Mouse (Mus musculus): ENCODE data around the gene Micu1. TPM values are rescaled to one million over a fixed set of nuclear protein-coding genes. Genes with fewer than 3 reads are reported as not detected.

The Micu1 gene
- polyA plus RNA-seq, 1 experiment from 2014 or later, result 36.3 TPM

- Histone ChIP-seq H3K4me1 (replicated peaks) (peaks cover 22% of the 10 kb centered on the region), H3K9ac (no peak overlapping the region), H3K27me3 (no peaks in the 10 kb centered on the region), H3K4me3 (replicated peaks) (no peak overlapping the region), H3K9me3 (replicated peaks) (no peaks in the 10 kb centered on the region), H3K4me2 (no peak overlapping the region), H3K36me3 (peaks cover 30% of the 10 kb centered on the region), H3K27ac (peak overlapping the region; percentile 44)
- WGBS (ENCODE audit: insufficient replicate concordance), result 88% methylated on average over 9 of the region's 9 CpGs
- ATAC-seq (ENCODE audit: low read depth), result no peak
- no peak for DNase-seq
Observed at GRCm38 (mm10) chr10:59792575-59793176, 90.4 kb downstream of the Micu1 start.

GRCm38 (mm10) chr10:59793454-59793853, 91.2 kb downstream of the Micu1 start:
- peaks cover 30% of the 10 kb centered on the region for H3K36me3 ChIP-seq
- peak overlapping the region; percentile 38 for H3K4me2 ChIP-seq
- ATAC-seq (ENCODE audit: low read depth) (peak; percentile 98), DNase-seq (peak; percentile 38)
- WGBS (ENCODE audit: insufficient replicate concordance), result 44% methylated on average over 3 of the region's 3 CpGs
- peak overlapping the region; percentile 33; the same call in 1 of the 2 replicates for H3K9ac ChIP-seq
- peak overlapping the region; percentile 72 for H3K27ac ChIP-seq
- peaks cover 23% of the 10 kb centered on the region for H3K4me1 ChIP-seq (replicated peaks)
- no peaks in the 10 kb centered on the region for H3K27me3 ChIP-seq
- no peaks in the 10 kb centered on the region for H3K9me3 ChIP-seq (replicated peaks)
- H3K4me3 ChIP-seq (replicated peaks), result no peak overlapping the region

DNA sequence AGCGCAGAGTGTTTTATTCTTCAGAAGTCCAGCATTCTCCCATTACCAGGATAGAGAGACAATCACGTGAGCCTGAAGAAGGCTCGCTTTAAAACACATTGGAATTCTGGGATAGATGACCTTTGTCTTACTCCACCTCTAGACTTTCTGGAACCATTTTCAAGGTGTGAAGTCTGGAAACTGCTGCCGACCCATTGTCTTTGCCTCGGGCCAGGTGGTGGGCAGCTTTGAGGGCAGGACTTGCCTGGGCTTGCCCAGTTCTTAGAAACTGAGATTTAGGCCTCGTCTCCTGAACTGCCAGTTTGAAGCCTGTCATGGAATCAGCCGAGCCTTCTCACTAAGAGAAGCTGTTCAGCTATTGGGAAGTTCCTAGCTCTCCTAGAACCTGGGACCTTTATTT, 92.8 kb downstream of the Micu1 start:
- no peak overlapping the region for H3K9ac ChIP-seq
- H3K4me2 ChIP-seq, result no peak overlapping the region
- ATAC-seq (ENCODE audit: low read depth), result no peak
- no peak overlapping the region for H3K27ac ChIP-seq
- DNase-seq, result no peak
- no peak overlapping the region for H3K4me3 ChIP-seq (replicated peaks)
- H3K4me1 ChIP-seq (replicated peaks), result peaks cover 40% of the 10 kb centered on the region
- H3K27me3 ChIP-seq, result no peaks in the 10 kb centered on the region
- peaks cover 26% of the 10 kb centered on the region; the same call in 1 of the 2 replicates for H3K36me3 ChIP-seq
- no peaks in the 10 kb centered on the region for H3K9me3 ChIP-seq (replicated peaks)
- WGBS (ENCODE audit: insufficient replicate concordance), result 83% methylated on average over 7 of the region's 7 CpGs

GRCm38 (mm10) chr10:59795902-59796301, 93.6 kb downstream of the Micu1 start:
- no peaks in the 10 kb centered on the region for H3K9me3 ChIP-seq (replicated peaks)
- H3K27ac ChIP-seq, result no peak overlapping the region
- WGBS (ENCODE audit: insufficient replicate concordance), result 87% methylated on average over 4 of the region's 4 CpGs
- peaks cover 48% of the 10 kb centered on the region for H3K4me1 ChIP-seq (replicated peaks)
- DNase-seq (no peak), ATAC-seq (ENCODE audit: low read depth) (no peak)
- peaks cover 18% of the 10 kb centered on the region; the same call in 1 of the 2 replicates for H3K36me3 ChIP-seq
- H3K27me3 ChIP-seq, result no peaks in the 10 kb centered on the region
- H3K4me2 ChIP-seq, result no peak overlapping the region
- no peak overlapping the region for H3K4me3 ChIP-seq (replicated peaks)
- H3K9ac ChIP-seq, result no peak overlapping the region

DNA sequence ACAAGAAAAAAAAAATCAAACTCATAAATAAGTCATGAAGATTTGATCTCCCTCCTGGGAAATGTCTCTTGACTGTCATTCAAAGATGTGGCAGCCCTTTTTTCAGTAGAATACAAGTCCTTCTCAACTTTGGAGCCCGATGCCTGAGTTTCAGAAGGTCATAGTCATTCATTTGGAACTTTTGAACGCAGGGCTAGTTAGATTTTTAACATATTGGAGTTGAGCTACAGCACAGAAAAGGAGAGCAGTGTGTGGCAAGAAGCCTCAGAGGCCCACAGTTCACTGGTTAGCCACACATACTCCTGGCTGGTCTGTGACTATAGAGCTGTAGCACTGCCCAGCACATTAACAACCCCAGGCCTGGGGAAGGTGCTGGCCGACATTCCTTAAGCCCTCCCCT, 96.1 kb downstream of the Micu1 start:
- Histone ChIP-seq H3K4me3 (replicated peaks) (no peak overlapping the region), H3K9me3 (replicated peaks) (no peaks in the 10 kb centered on the region), H3K27ac (no peak overlapping the region), H3K36me3 (peaks cover 9% of the 10 kb centered on the region; the same call in 1 of the 2 replicates), H3K4me2 (no peak overlapping the region), H3K27me3 (no peaks in the 10 kb centered on the region), H3K4me1 (replicated peaks) (peaks cover 52% of the 10 kb centered on the region), H3K9ac (no peak overlapping the region)
- ATAC-seq (ENCODE audit: low read depth), result no peak
- DNase-seq, result no peak
- WGBS (ENCODE audit: insufficient replicate concordance), result 82% methylated on average over 3 of the region's 3 CpGs

GRCm38 (mm10) chr10:59799303-59800044, 97.2 kb downstream of the Micu1 start:
- Histone ChIP-seq H3K4me1 (replicated peaks) (peaks cover 45% of the 10 kb centered on the region), H3K9ac (peak overlapping the region; percentile 62), H3K9me3 (replicated peaks) (no peaks in the 10 kb centered on the region), H3K4me3 (replicated peaks) (no peak overlapping the region), H3K27me3 (no peaks in the 10 kb centered on the region), H3K36me3 (peaks cover 10% of the 10 kb centered on the region; the same call in 1 of the 2 replicates), H3K27ac (peak overlapping the region; percentile 98), H3K4me2 (peak overlapping the region; percentile 56; the same call in 1 of the 2 replicates)
- no peak for ATAC-seq (ENCODE audit: low read depth)
- no peak for DNase-seq
- 71% methylated on average over 13 of the region's 13 CpGs for WGBS (ENCODE audit: insufficient replicate concordance)

DNA sequence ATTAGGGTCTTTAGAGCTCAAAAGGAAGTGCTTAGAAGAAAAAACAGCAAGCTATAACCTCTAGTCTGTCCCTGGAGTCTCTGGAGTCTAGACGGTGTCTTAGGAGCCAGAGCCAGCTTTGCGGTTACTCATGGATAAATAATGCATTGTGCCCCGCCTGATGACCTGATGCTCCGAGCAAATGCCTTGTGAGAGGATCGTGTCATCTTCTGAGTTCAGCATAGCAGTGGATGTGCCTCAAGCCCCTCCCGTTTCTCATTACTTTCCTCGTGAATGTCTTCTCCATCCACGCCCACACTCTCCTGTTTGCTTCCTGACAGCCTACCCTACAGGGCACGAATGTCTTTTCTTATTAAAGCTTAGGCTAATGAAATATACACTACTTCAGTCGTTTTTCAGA, 97.9 kb downstream of the Micu1 start:
- DNase-seq (no peak), ATAC-seq (ENCODE audit: low read depth) (no peak)
- 53% methylated on average over 10 of the region's 10 CpGs for WGBS (ENCODE audit: insufficient replicate concordance)

GRCm38 (mm10) chr10:59800826-59801501, 98.7 kb downstream of the Micu1 start:
- peak overlapping the region; percentile 62 for H3K9ac ChIP-seq

More for the DNA sequence above, 97.9 kb downstream of the Micu1 start:
- Histone ChIP-seq H3K4me1 (replicated peaks) (peaks cover 45% of the 10 kb centered on the region), H3K27ac (peak overlapping the region; percentile 98), H3K9me3 (replicated peaks) (no peaks in the 10 kb centered on the region), H3K4me3 (replicated peaks) (no peak overlapping the region), H3K27me3 (no peaks in the 10 kb centered on the region), H3K4me2 (peak overlapping the region; percentile 56), H3K9ac (peak overlapping the region; percentile 62), H3K36me3 (peaks cover 12% of the 10 kb centered on the region; the same call in 1 of the 2 replicates)

DNA sequence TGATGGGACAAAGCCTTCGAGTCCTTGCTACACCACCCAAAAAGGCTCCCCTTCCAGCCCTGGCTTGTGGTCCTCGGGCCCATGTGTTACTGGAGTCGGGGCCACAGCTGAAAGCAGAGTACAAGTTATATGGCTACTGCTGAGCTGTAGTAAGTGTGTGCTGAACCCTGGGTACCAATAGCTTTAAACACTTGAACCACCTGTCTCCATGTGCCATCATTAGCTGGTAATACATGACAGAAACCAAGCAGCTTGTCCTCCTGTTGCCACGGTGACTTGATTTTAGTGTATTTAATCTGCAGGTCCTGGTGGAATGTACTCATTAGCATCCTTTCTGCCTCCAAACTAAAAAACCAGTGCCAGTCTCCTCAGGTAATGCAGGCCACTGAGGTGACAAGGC, 106.4 kb downstream of the Micu1 start:
- Histone ChIP-seq H3K4me2 (no peak overlapping the region), H3K36me3 (0 out of 2 replicates have a peak, but pooled peaks cover 11% of the 10 kb centered on the region), H3K4me1 (replicated peaks) (peaks cover 30% of the 10 kb centered on the region), H3K27ac (no peak overlapping the region; the same call in 1 of the 2 replicates), H3K9ac (no peak overlapping the region), H3K9me3 (replicated peaks) (no peaks in the 10 kb centered on the region), H3K4me3 (replicated peaks) (no peak overlapping the region), H3K27me3 (no peaks in the 10 kb centered on the region)
- ATAC-seq (ENCODE audit: low read depth) (no peak), DNase-seq (no peak)
- 86% methylated on average over 4 of the region's 4 CpGs for WGBS (ENCODE audit: insufficient replicate concordance)

More at GRCm38 (mm10) chr10:59800826-59801501, 98.7 kb downstream of the Micu1 start:
- Histone ChIP-seq H3K9me3 (replicated peaks) (no peaks in the 10 kb centered on the region), H3K27me3 (no peaks in the 10 kb centered on the region), H3K4me2 (peak overlapping the region; percentile 56), H3K4me3 (replicated peaks) (no peak overlapping the region), H3K27ac (peak overlapping the region; percentile 98), H3K4me1 (replicated peaks) (peaks cover 45% of the 10 kb centered on the region), H3K36me3 (peaks cover 14% of the 10 kb centered on the region; the same call in 1 of the 2 replicates)
- WGBS (ENCODE audit: insufficient replicate concordance), result 41% methylated on average over 12 of the region's 12 CpGs
- DNase-seq (peak; percentile 78), ATAC-seq (ENCODE audit: low read depth) (peak; percentile 100)

- no peaks in the 10 kb centered on the region for H3K9me3 ChIP-seq (replicated peaks)
- H3K36me3 ChIP-seq, result 0 out of 2 replicates have a peak, but pooled peaks cover 9% of the 10 kb centered on the region
- WGBS (ENCODE audit: insufficient replicate concordance), result 76% methylated on average over 4 of the region's 4 CpGs
- no peaks in the 10 kb centered on the region for H3K27me3 ChIP-seq
- no peak overlapping the region for H3K9ac ChIP-seq
- no peak for ATAC-seq (ENCODE audit: low read depth)
- H3K4me3 ChIP-seq (replicated peaks), result no peak overlapping the region
- DNase-seq, result no peak
- peaks cover 44% of the 10 kb centered on the region for H3K4me1 ChIP-seq (replicated peaks)
- no peak overlapping the region for H3K4me2 ChIP-seq
- H3K27ac ChIP-seq, result no peak overlapping the region
Observed at GRCm38 (mm10) chr10:59809991-59810574, 107.8 kb downstream of the Micu1 start.

GRCm38 (mm10) chr10:59812939-59813338, 110.7 kb downstream of the Micu1 start:
- ATAC-seq (ENCODE audit: low read depth) (peak; percentile 67), DNase-seq (peak; percentile 44)
- H3K36me3 ChIP-seq, result 0 out of 2 replicates have a peak, but pooled peaks cover 5% of the 10 kb centered on the region
- peaks cover 44% of the 10 kb centered on the region for H3K4me1 ChIP-seq (replicated peaks)
- H3K27me3 ChIP-seq, result no peaks in the 10 kb centered on the region
- no peak overlapping the region for H3K4me3 ChIP-seq (replicated peaks)
- peak overlapping the region; percentile 22; the same call in 1 of the 2 replicates for H3K4me2 ChIP-seq
- no peak overlapping the region for H3K27ac ChIP-seq
- H3K9ac ChIP-seq, result peak overlapping the region; percentile 18; the same call in 1 of the 2 replicates
- no peaks in the 10 kb centered on the region for H3K9me3 ChIP-seq (replicated peaks)
- WGBS (ENCODE audit: insufficient replicate concordance), result 20% methylated on average over 13 of the region's 13 CpGs

All from liver, embryonic 13.5 days (tissue).